Mouse (Mus musculus): Measurements from ENCODE around the gene E030018B13Rik. TPM values are rescaled to one million over a fixed set of nuclear protein-coding genes. Genes with fewer than 3 reads are reported as not detected.

The E030018B13Rik gene
- polyA plus RNA-seq, 1 experiment from 2014 or later, result not detected

DNA sequence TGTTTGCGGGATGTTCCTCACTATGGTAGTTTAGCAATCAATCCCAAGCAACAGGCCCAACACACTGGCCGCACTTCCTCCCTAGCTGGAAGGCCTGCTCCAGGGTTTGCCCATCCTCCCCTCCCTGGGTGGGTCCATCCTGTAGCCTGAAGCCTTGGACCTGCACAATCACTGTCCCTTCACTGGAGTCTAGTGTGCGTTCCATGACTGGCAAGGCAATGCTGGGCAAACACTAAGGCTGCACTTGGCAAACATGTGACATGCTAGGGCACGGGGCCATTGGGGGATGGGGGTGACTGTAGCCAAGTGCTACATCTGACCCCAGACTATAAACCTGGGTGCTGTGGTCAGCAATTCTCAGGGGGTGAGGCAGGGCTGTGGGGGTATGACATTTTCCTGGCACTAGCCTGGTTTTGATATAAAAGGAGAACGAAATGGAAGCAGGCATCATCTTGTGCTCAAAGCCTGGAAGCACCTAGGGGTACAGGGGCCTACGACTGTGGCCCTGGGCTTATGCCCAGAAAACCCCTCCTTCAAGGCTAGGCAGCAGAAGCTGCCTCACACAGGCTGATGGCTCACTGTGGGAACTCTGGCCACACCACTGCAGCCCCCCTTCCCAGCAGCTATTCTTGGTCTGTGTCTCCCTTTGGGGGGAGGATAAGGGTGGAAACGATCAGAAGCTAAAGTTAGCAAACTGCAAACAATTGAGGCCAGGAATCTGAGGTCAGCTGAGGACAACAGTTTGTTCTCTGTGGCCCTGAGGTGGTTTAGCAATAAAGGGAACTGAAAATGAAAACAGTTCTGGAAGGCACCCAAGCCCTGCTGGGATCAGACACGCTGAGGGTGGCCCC, 5.0 kb upstream of the E030018B13Rik start:
- H3K4me2 ChIP-seq, result no peak overlapping the region
- no peaks in the 10 kb centered on the region for H3K27me3 ChIP-seq
- H3K9ac ChIP-seq, result no peak overlapping the region
- WGBS, result 54% methylated on average over 8 of the region's 8 CpGs
- peak; percentile 19; the same call in 1 of the 2 replicates for ATAC-seq (replicated peaks; ENCODE audit: low FRiP score)
- H3K36me3 ChIP-seq, result no peaks in the 10 kb centered on the region
- no peak overlapping the region for H3K4me3 ChIP-seq (replicated peaks)
- peaks cover 63% of the 10 kb centered on the region for H3K4me1 ChIP-seq
- H3K27ac ChIP-seq, result peak overlapping the region; percentile 73
- H3K9me3 ChIP-seq (replicated peaks), result no peaks in the 10 kb centered on the region

DNA sequence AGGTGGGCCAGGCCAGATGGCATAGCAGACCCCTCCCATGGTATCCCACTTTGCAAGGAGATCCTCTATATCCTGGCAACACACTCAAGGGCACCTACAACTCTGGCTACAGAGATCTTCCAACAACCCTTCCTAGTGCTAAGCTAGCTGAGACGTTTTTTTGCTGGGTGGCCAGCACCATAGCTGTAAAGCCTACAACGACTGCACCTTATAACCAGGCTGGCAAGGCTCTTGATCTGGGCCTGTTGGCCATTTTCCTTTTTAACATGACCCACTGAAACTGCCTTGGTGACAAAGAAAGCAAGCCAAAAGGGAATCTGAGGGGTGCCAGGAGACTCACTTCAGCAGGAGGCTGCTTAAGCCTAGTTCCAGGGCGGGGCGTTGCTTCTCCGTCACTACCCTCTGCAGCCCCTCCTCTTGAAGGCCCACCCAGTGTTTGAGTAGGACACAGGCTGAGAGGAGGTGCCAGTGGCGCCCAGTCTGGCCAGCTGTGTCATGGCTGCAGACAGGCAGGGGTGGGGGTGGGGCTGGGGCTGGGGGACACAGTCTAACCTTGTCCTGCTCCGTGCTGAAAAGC, 4.3 kb upstream of the E030018B13Rik start:
- H3K4me3 ChIP-seq (replicated peaks), result no peak overlapping the region
- H3K4me1 ChIP-seq, result peaks cover 64% of the 10 kb centered on the region
- H3K27ac ChIP-seq, result peak overlapping the region; percentile 73
- 0 out of 2 replicates have a peak, but pooled peaks have one; percentile 52 for ATAC-seq (replicated peaks; ENCODE audit: low FRiP score)
- no peaks in the 10 kb centered on the region for H3K9me3 ChIP-seq (replicated peaks)
- no peaks in the 10 kb centered on the region for H3K27me3 ChIP-seq
- no peak overlapping the region for H3K9ac ChIP-seq
- H3K4me2 ChIP-seq, result no peak overlapping the region
- 37% methylated on average over 7 of the region's 7 CpGs for WGBS
- no peaks in the 10 kb centered on the region for H3K36me3 ChIP-seq

DNA sequence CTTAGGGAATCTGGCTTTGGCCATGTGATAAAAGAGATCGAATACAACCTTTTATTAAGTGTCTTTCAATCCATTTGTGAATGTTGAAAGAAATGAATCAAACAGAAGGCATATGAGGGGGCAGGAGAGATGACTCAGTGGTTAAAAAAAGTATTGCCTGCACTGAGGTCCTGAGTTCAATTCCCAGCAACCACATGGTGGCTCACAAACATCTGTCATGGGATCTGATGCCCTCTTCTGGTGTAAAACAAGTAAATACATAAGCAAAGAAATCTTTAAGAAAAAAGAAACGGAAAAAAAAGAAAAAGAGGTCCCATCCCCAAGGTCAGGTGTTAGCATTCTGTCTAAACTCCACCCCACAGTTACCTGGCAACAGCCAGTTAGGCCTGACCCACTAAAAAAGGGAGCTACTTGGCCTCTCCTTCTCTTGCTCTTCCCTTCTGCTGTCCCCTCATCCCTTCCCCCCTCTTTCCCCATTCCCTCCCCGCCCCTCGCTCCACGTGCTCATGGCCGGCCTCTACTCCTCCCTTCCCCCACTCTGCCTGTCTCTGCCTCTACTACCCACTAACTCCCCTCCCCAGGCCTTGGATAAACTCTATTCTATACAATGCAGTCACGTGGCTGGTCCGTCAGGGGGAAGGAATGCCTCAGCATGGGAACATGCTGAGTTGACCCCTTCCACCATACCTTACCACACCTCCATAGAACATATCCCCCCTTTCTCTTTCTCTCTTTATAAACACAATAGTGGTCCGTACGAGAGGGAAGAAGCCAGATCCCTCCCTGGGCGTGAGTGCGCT, 3.5 kb upstream of the E030018B13Rik start:
- 57% methylated on average over 12 of the region's 12 CpGs for WGBS
- peak overlapping the region; percentile 62; the same call in 1 of the 2 replicates for H3K27ac ChIP-seq

DNA sequence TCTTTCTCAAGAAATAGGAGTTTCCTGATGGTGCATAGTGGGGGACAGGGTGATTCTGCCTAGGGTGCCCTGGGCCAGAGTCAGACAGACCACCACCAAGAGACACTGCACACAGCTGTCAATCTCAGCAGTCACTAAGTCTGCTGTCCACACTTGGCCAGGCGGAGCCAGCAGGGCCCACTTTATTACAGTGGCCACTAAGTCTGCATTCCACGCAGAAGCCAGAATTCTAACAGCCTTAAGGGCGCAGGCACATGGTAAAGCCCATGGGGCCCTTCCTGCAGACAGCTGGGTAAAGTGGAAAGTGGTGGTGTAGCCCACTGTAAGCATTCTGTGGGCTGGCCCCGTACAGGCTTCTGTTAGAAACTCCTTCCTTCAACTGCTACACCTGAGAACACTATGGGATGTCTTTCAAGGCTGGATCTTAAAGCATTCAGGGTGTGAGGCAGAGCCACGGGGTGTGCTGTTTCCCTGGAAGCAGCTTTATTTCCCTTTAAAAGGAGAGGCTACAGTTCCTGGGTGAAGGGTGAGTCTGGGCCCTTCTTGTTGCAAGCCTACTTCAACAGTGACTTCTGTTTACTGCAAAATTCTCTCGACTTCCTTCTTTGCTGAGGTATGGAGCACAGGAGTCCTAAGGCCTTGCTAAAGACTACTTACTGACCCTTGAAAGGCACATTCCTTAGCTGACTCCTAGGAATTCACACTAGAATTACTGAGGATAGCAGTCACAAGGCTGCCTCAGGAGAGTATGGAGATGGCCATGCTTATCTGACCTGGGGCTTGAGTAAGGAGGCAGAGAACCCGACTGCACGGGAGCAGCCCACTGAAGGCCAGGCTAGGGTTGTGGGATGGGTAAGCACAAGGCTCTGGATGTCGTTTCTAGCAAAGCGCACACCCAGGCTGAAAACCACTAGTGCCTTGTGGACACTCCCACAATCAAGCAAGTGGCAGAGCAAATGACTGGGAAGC, 2.6 kb upstream of the E030018B13Rik start:
- no peak overlapping the region for H3K4me2 ChIP-seq
- no peak overlapping the region for H3K4me3 ChIP-seq (replicated peaks)
- H3K9ac ChIP-seq, result no peak overlapping the region
- H3K9me3 ChIP-seq (replicated peaks), result no peaks in the 10 kb centered on the region
- peak overlapping the region; percentile 62; the same call in 1 of the 2 replicates for H3K27ac ChIP-seq
- H3K4me1 ChIP-seq, result peaks cover 65% of the 10 kb centered on the region
- H3K36me3 ChIP-seq, result no peaks in the 10 kb centered on the region
- 48% methylated on average over 10 of the region's 10 CpGs for WGBS
- no peaks in the 10 kb centered on the region for H3K27me3 ChIP-seq
- no peak for ATAC-seq (replicated peaks; ENCODE audit: low FRiP score)

More for the DNA sequence above, 3.5 kb upstream of the E030018B13Rik start:
- no peak overlapping the region for H3K9ac ChIP-seq
- no peaks in the 10 kb centered on the region for H3K27me3 ChIP-seq
- peaks cover 69% of the 10 kb centered on the region for H3K4me1 ChIP-seq
- no peak for ATAC-seq (replicated peaks; ENCODE audit: low FRiP score)
- no peak overlapping the region for H3K4me2 ChIP-seq
- H3K4me3 ChIP-seq (replicated peaks), result no peak overlapping the region
- H3K9me3 ChIP-seq (replicated peaks), result no peaks in the 10 kb centered on the region
- no peaks in the 10 kb centered on the region for H3K36me3 ChIP-seq

DNA sequence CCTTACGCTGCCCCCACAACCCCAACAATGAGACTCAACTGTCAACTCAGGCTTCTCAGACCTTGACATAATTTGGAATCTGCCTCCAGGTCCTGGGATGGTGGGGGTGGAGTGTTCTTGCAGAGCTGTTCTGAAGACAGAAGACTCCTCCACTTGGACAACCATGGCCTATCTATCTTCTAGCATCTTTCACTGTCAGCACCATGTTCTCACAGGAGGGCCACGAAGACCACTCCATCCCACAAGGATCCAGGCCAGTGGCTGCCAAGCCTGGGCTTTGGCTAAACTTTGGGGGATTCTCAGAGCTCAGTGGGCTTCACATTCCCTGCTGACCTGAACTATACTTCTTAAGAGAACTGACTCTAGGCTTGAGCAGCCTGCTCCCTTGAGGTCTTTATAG, 1.8 kb upstream of the E030018B13Rik start:
- Histone ChIP-seq H3K27ac (0 out of 2 replicates have a peak overlapping the region, but pooled peaks have one; percentile 62), H3K27me3 (no peaks in the 10 kb centered on the region), H3K4me1 (peaks cover 72% of the 10 kb centered on the region), H3K9ac (no peak overlapping the region), H3K9me3 (replicated peaks) (no peaks in the 10 kb centered on the region), H3K4me3 (replicated peaks) (no peak overlapping the region), H3K36me3 (no peaks in the 10 kb centered on the region), H3K4me2 (no peak overlapping the region)
- WGBS, result 84% methylated on average over 2 of the region's 2 CpGs
- no peak for ATAC-seq (replicated peaks; ENCODE audit: low FRiP score)

DNA sequence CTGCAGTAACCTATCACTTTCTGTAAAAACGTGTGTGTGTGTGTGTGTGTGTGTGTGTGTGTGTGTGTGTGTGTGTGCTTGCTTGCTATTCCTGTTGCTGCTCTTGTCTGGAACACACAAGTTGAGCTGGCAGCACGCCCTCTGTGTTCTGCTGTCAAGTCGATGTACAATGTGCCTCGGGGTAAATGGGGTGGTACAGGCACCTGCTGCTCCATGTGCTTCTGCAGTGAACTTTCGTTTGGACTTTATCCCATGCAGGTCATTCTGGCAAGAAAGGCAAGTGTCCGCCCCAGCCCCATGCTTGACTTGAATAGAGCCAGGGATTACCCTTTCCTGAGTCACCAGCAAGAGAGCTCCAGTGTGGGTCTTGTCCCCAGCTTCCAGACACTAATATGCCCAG, 1.0 kb downstream of the E030018B13Rik start:
- no peak overlapping the region for H3K9ac ChIP-seq
- H3K27me3 ChIP-seq, result no peaks in the 10 kb centered on the region
- 76% methylated on average over 6 of the region's 6 CpGs for WGBS
- no peak overlapping the region for H3K4me2 ChIP-seq
- H3K27ac ChIP-seq, result no peak overlapping the region
- H3K9me3 ChIP-seq (replicated peaks), result no peaks in the 10 kb centered on the region
- no peak for ATAC-seq (replicated peaks; ENCODE audit: low FRiP score)
- peaks cover 56% of the 10 kb centered on the region for H3K4me1 ChIP-seq
- H3K36me3 ChIP-seq, result no peaks in the 10 kb centered on the region
- no peak overlapping the region for H3K4me3 ChIP-seq (replicated peaks)

DNA sequence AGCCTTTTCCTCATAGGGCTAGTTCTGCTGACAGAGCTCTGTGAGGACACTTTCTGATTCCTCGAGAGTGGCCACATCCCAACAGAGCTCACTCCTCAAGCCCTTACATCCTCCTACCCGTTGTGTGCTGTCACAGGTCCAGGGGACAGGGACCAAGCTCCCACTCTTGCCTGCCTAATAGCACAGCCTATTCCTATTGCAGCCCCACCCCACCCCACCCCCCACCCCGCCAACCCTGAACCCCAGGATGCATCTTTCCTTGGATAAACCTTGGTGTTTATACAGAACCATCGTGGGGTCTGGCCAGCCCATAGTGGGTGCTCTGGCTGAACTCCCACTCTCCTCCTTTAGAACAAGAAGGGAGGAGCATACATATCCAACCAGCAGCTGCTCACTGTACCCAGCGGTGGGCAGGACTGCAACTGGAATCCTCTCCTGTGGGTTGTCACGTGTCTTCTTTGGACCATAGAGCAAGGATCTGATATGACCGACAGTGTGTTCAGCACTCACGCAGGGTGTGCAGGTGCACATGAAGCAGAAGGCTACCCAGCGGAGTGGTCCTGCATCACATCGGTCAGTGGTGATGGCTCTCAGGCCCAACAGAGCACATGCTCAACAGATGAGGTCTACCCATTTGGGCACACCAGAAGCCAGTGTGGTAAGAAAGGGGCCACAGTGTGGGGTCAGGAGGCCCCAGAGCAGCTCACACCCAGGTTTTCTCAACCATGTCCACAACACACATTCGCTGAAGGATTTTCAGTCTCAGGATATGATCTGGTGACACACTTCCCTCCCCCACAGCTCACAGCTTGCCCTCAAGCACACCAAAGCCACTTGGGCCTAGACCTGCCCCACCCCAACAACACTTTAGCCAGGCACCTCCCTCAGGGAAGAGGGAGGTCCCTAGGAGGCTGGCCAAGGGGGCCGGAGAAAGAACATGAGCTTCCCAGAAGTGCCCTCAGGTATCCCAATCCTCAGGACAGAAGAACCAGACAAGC, 2.4 kb downstream of the E030018B13Rik start:
- no peaks in the 10 kb centered on the region for H3K9me3 ChIP-seq (replicated peaks)
- peaks cover 46% of the 10 kb centered on the region for H3K4me1 ChIP-seq
- ATAC-seq (replicated peaks; ENCODE audit: low FRiP score), result peak; percentile 22; the same call in 1 of the 2 replicates
- no peak overlapping the region for H3K4me3 ChIP-seq (replicated peaks)
- H3K36me3 ChIP-seq, result no peaks in the 10 kb centered on the region
- H3K27ac ChIP-seq, result no peak overlapping the region
- H3K4me2 ChIP-seq, result no peak overlapping the region
- no peak overlapping the region for H3K9ac ChIP-seq
- 78% methylated on average over 12 of the region's 12 CpGs for WGBS
- H3K27me3 ChIP-seq, result no peaks in the 10 kb centered on the region

DNA sequence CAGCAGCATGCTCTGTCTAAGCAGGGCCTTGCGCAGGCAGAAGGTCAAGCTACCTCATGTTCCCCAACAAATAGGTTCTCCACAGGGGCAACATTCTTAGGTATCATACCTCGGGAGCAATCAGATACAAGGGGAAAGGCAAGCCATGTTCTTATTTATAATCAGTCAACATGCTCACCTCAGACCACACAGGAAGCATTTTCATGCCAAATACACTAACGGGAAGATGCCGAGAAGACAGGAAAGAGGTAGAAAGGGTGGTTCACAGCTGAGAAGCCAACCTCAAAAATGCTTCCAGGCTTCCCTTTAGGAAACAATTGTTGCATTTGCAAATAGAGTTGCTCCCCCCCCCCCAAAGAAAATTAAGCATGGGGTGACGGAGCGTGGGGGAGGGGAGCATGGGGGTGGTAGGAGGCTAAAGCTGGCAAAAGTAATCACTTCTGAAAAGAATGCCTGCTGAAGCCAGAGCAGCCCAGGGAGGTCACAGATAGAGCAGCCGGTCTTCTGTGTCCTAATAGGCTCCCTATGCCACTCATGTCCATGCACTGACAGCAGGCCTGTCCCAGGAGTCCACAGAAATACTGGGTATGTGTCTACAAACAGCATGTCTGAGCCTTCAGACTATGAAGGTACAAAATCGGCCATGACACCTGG, 5.4 kb downstream of the E030018B13Rik start:
- no peak overlapping the region for H3K4me2 ChIP-seq
- no peaks in the 10 kb centered on the region for H3K9me3 ChIP-seq (replicated peaks)
- peaks cover 64% of the 10 kb centered on the region for H3K4me1 ChIP-seq
- H3K9ac ChIP-seq, result no peak overlapping the region
- no peak overlapping the region for H3K27ac ChIP-seq
- no peak for ATAC-seq (replicated peaks; ENCODE audit: low FRiP score)
- no peaks in the 10 kb centered on the region for H3K36me3 ChIP-seq
- 66% methylated on average over 8 of the region's 8 CpGs for WGBS
- H3K4me3 ChIP-seq (replicated peaks), result no peak overlapping the region
- H3K27me3 ChIP-seq, result no peaks in the 10 kb centered on the region

DNA sequence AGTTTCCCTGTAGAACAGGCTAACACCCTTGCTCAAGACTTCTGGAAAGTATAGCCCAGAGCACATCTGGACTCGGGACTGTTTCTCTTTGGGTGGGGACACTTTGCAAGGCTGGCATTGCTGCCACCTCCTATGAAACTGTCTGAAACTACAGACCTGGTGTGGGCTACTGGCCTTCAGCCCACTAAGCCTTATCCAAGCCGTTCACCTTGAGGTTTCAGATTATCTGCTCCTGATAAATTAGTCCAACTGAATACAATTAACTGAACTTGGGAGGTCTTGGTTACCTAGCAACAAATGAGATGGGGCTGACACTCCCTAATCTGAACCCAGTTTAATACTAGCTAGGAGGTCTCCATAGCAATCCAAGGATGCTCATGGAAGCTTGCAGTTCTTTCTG, 5.9 kb downstream of the E030018B13Rik start:
- no peak overlapping the region for H3K4me2 ChIP-seq
- H3K27ac ChIP-seq, result no peak overlapping the region
- ATAC-seq (replicated peaks; ENCODE audit: low FRiP score), result no peak
- no peak overlapping the region for H3K4me3 ChIP-seq (replicated peaks)
- no peaks in the 10 kb centered on the region for H3K27me3 ChIP-seq
- H3K36me3 ChIP-seq, result no peaks in the 10 kb centered on the region
- WGBS, result 76% methylated on average over 2 of the region's 2 CpGs
- H3K9me3 ChIP-seq (replicated peaks), result no peaks in the 10 kb centered on the region
- H3K9ac ChIP-seq, result no peak overlapping the region
- peaks cover 64% of the 10 kb centered on the region for H3K4me1 ChIP-seq

DNA sequence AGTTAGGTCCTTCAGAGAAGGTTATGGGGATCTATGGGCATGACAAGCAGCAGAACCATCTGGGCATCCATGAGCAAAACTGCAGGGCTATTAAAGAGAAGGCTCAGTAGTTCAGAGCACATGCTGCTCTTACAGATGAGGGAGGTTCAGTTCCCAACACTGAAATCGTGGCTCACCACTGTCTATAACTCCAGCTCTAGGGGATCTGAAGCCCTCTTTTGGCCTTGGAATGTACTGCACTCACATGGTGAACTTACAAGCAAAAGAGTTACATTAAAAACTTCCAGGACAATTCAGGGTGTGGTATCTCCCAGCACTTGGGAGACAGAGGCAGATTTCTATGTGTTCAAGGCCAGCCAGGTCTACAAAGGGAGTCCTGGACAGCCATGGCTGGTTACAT, 6.3 kb downstream of the E030018B13Rik start:
- Histone ChIP-seq H3K27ac (no peak overlapping the region), H3K4me2 (no peak overlapping the region), H3K27me3 (no peaks in the 10 kb centered on the region), H3K4me1 (peaks cover 62% of the 10 kb centered on the region), H3K36me3 (no peaks in the 10 kb centered on the region), H3K9ac (no peak overlapping the region), H3K4me3 (replicated peaks) (no peak overlapping the region), H3K9me3 (replicated peaks) (no peaks in the 10 kb centered on the region)
- no peak for ATAC-seq (replicated peaks; ENCODE audit: low FRiP score)
- WGBS, result 95% methylated on average over 1 of the region's 1 CpGs
